Mouse (Mus musculus): ENCODE data around the gene Padi6.

Gene Padi6

DNA sequence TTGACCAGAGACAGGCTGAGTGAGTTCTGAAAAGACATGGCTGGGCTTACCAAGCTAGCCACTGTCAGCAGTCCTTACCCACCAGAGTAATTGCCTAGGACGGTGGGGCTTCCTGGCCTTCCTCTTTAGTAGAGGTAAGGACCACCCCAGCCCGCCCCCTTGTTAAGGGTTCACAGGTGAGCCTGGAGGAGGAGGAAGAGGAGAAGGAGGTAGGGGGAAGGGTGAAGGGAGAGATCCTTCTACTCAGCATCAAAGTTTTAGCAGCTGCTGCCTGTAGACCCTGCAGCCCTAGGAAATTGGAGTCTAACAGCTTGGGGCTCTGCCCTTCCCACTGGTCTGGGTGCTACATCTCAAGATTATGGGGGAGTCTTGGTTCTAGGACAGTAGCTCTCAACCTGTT lies at the start of gene Padi6:
Gene Padi6, minus strand, starts transcription at position 101 of the 400 bp plus-strand sequence.
- no peak for DNase-seq (ENCODE audit: low read depth, low spot score)

DNA sequence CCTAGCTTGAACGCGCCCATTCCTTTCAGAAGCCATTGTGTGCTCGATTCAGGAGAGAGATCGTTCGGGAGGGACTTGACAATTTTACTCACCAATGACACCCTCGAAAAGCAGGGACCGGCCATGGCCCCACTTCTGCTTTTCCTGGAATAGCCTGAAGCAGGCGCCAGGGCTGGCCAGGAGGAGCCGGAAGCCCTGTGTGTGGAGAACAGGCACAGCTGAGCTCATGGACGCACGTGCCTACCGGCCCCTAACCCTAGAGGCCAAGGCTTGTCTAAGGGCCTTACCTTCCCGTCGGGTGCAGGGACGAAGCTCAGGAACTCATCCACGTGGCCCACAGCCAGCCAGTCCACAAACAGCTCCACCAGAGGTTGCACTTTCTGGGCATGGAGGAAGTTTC lies 48.6 kb upstream of the Padi6 start:
- no peak for DNase-seq (ENCODE audit: low read depth, low spot score)

DNA sequence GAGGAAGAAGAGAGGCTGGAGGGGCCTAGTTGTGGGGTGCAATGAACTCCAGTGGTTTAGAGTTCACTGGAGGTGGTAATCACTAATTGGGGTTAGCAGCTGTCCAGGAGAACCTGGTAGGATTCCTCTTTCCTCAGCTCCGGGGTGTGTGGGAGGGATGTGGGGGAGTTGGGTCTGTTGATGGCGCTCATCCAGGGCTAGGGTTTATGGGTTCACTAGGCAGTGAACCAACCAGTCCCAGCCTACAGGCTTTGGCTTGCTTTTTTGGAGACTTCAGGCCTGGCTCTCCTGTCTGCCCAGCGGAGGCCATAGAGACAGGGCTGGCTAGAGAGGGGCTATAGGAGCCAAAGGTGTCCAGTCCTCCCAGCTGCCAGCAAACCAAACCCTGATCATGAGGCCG lies 47.5 kb upstream of the Padi6 start:
- DNase-seq (ENCODE audit: low read depth, low spot score): no peak

DNA sequence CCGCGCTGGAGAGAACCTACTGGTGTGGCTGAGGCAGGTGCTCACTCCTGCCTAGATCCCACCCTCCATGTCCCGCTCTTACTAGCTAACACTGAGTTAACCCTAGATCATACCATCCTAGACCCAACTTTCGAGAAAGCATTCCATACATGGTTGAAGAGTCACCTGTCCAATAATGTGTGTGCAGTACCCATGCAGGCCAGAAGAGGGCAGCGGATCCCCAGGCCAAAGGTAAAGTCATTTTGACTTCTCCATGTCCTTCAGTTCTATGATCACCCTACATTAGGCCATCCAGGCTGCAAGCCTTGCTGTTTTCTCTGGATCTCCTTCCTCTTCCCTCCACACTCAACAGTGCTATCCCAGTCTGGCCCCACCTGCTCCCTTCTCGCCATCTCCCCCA lies 46.5 kb upstream of the Padi6 start:
- peak; percentile 34 for DNase-seq (ENCODE audit: low read depth, low spot score)

DNA sequence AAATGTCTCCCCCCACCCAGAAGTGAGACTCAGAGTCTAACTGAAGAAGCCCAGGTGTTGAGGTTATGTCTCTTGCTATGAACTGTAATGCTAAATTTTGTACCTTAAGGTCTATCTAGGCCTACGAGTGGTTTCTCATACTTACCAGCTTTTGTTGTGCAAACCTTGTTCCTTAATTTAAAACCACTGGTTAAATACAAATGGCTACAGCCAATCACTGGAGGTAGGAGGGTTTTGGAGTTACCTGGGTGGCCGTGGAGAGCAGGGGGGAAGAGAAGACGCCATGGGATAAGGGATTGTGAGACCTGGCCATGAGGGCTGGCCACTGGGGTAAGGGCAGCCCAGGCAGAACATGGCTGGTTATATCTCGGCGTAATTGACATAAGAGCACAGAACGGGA lies 45.8 kb upstream of the Padi6 start:
- DNase-seq (ENCODE audit: low read depth, low spot score): no peak

DNA sequence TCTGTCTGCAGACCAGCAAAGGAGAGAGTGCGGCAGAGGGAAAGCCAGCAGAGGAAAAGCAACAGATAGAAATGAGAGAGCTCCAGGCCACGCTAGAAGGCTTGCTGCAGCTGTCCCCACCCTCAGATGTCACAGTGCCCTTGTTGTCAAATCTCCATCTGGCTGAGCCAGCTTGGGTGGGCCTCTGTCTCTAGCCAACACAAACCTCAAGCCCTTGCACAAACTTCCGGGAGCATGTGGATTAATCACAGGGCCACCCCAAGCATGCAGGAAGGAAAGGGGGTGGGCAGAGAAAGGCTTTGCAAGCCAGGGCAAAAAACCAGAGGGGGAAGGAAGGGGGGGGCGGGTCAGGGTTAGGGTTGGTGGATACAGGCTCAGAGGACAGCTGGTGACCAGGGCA lies 45.0 kb upstream of the Padi6 start:
- DNase-seq (ENCODE audit: low read depth, low spot score): peak; percentile 68

DNA sequence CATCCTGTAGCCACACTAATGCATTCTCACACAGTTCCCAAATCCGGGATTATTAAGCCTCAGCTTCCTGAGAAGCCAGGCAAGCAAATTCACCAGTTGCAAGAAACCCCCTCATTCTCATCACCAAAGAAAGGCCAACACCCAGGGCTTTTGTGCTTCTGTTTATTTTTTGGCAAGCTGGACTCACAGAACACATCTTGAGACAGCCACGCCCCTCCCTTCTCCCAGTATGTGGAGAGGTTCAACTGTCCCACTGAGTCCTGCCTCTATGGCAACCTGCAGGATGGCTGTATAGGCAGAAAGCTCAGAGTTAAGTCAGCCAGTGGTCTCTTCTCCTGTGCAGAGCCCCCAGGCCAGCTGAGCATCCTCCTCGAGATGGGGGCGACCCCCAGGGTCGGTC lies 42.8 kb upstream of the Padi6 start:
- no peak for DNase-seq (ENCODE audit: low read depth, low spot score)

DNA sequence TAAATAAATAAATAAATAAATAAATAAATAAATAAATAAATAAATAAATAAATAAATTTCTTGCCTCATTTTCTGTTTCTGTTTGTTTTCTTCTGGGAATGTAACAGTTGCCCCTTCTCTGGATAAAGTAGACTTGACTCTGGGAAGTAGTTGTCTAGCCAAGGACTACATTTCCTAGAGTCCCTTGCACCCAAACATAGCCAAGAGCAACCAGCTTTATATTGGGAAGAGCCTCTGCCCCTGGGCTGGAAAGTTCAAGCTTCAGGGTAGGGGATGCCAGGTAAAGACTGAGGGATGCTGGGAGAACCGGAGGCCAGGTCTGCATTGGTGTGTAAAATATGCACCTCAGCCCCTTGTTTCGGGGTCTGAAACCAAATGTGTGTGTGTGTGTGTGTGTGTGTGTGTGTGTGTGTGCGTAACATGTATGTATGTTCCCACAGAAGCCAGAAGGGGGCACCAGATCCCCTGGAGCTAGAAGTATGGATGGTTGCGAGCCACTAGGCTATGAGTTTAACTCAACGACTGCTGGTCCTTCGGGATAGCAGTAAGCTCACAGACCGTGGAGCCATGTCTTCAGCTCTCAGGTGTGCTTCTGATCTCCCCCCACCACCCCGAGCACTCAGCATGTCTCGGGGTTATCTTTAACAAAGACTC lies 42.0 kb upstream of the Padi6 start:
- DNase-seq (ENCODE audit: low read depth, low spot score): no peak

DNA sequence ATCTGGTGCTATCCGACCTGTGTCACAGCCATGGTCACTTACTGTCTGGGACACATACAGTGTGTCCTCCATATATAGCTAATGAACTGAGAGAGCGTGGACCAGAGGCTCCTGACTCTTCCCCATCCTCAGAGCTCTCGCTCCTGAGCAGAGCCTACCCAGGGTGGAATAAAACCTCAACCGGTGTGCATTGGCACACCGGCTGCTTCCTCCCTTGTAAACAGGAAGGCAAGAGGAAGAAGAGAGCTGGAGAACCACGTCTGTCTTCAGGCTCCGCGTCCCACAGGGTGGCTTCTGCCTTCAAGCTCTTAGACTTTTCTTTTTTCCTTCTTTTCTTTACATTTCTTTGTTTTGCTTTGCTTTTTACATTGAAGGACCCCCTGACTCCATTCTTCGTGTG lies 40.4 kb upstream of the Padi6 start:
- DNase-seq (ENCODE audit: low read depth, low spot score): no peak

DNA sequence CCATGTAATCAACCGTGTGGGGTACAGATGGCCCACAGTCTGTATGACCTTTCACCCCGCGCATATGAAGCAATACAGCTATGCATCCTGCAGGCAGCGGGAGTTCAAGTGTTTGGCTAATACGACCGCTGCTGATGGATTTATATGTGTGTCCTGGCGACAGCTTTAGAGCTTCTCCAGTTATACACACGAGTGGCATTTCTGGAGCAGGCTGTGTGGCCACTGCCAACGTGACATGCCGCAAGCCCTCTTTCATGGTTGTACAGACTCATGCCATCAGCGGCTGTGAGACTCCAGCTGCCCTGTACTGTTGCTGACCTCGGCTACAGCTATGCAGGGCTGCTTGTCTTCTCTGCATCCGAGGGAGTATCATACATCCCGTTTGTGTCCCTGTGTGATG lies 38.1 kb upstream of the Padi6 start:
- DNase-seq (ENCODE audit: low read depth, low spot score): peak; percentile 72

DNA sequence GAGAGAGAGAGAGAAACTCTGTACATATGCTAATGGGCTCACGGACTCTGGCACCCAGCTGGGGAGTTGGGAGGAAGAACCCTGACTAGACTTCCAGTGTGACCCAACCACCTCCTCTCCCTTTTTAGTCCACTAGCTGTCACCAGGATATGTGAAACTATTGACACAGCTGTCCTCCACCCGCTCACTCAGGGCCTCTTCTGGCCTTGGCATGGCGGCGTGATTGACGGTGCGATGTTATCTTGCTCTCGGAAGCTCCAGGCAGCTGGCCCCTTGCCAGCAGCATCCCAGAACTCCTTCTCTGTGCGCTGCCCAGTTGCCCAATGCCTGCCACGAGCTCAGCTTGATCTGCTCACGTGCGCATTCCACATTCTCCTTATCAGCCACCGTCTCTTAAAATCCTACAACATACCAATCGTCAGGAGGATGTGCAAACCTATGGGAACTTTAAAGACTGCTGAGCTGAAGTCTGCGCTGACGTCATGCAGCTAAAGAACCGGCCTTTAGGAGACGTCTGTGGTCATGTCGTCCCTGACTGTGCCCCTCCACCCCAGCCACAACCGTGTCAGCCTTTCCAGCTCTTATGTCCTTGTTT lies 37.5 kb upstream of the Padi6 start:
- DNase-seq (ENCODE audit: low read depth, low spot score): peak; percentile 77

DNA sequence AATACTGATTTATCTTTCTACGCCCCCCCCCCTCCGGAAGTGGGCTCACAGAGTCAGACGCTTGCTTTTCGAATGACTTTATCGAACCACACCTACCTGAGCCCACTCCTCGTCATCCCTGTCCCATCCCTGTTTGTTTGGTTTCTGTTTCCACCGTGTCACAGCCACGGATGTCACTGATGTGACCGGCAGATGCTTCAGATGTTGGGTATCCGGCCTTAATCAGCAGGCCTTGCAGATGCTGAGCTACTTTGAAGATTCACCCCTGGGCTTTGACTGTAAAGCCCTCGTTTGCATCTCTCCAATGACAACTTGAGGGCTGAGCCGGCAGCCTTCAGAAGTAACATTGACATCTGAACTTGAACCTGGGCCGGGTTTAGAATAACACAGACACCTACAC lies 34.2 kb upstream of the Padi6 start:
- no peak for DNase-seq (ENCODE audit: low read depth, low spot score)

DNA sequence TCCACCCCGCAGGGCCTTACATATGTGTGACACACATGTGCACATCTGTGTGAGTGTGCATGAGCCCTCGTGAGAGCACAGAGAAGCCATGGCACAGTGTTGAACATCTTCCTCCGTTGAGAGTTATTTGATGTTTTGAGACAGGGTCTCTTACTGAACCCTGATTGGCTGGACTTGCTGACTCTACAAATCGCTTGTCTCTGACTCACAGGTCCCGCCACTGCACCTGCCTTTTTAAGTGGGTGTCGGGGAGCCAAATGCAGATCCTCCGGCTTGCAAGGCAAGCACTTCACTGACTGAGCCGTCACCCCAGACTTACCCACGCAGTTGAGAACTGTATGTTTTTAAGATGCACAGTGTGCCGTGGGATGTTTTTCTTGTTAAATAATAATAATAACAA lies 33.4 kb upstream of the Padi6 start:
- no peak for DNase-seq (ENCODE audit: low read depth, low spot score)

DNA sequence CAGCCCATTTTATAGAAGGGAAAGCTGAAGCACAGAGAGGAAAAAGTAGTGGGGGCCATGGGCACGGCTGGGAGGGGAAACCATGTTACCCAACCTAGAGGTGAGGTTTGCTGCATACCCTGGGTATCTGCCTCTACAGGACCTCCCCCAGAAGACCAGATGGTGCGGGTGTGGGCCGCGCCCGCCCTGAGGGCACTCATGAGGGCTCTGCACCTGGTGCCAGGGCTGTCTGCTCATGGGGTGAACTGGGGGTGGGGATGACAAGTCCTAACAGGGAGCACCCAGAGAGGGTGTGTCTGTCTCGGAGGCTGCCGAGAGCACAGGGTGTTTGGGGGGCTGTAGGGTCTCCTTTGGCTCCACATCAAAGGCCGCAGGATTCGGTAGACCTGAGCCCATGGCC lies 32.5 kb upstream of the Padi6 start:
- no peak for DNase-seq (ENCODE audit: low read depth, low spot score)

DNA sequence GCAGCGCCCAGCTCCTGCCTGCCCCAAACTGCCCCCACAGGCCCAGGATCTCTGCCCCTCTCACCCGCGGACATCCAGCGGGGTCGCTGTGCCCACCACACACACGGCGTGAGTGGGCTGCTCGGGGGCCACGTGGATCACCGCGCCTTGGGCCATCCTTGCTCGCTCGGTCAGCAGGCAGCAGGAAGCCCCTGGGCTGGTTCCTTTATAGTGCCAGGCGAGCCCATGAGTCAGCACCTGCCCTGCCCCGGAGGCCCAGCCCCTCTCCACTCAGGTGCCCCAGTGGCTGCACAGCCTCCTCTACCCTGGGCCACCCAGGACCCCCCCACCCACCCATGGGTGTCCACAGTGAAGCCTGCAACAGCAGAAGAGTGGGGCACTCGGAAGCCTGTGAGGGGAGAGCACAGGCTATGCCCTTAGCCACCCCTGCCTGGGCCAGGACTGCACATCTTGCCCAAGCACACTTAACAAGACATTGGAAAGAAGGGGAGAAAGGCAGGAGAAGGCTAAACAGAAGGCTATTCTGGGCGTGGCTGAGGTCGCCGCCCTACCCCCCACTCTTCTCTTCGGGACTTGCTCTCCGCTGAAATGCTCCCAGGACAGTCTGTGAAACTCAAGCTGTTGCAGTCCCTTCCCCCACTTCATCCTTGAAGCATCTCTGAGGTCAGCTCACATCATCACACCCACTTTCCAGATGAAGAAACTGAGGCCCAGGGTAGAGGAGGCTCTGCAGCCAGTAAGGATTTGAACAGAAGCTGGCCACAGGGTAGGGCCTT lies 31.8 kb upstream of the Padi6 start, which contains the start of gene Padi4:
Gene Padi4, minus strand, starts transcription at position 212 of the 776 bp plus-strand sequence.
- DNase-seq (ENCODE audit: low read depth, low spot score): no peak

DNA sequence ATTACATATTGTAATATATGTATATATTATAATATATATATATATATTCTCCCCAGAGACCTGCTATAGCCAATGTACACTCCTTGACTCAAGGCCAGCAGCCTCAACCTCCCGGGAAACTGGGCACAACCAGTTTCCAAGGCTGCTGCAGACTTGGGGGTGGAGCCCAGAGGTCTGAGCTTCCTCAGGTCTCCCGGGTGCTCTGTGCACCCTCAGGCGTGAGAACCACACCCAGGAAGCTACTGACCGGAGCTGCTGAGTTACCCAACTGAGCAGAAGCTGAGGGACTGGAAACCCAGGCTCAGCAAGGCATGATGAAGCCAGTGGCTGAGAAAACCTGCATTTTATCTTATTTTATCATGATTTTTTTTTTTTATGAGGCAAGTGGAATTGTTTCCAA lies 28.6 kb upstream of the Padi6 start:
- peak; percentile 30 for DNase-seq (ENCODE audit: low read depth, low spot score)

DNA sequence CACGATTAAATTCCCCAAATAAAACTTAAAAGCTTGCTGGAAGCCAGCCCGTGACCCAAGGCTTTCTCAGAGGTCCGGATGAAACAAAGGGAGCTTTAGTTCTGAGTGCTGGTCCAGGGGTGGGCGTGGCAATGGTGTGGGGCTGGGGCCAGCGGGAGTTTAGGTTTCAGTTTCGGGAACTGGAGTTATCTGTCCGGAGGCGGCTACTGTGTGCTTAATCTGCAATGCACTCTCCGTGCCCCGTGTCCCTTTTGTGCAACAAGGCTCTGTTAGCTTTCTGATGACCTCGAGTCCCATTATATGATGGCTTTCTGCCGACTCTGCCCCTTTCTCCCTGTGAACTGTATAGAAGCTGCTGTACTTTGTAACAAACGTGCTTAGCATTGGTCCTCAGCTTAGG lies 28.0 kb upstream of the Padi6 start:
- peak; percentile 21 for DNase-seq (ENCODE audit: low read depth, low spot score)

DNA sequence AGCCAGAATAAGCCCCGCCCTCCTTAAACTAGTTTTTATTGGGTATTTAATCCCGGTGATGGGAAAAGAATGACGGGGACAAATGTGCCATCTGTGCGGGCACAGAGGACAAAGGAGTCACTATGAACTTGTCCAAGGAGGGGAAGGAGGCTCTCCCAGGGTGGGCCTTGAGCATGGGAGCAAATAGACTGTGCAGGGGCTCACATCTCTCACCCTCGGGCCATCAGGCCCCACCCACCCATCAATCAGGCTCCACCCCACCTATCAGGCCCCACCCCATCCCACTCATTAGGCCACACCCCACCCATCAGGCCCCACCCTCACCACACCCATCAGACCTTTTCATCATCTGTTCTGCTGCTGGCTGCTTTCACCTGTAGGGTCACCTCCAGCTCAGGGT lies 26.5 kb upstream of the Padi6 start:
- no peak for DNase-seq (ENCODE audit: low read depth, low spot score)

DNA sequence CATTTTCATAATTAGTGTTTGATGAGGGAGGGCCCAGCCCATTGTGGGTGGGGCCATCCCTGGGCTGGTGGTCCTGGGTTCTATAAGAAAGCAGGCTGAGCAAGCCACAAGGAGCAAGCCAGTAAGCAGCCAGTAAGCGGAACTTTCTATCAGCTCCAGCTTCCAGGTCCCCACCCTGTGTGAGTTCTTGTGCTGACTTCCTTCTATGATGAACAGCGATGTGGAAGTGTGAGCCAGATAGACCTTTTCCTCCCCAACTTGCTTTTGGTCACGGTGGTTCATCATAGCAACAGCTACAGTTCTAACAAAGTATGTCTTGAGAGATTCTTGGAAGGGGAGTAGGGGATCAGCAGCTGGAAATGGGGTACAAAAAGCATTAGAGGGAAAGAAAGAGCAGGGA lies 23.5 kb upstream of the Padi6 start:
- DNase-seq (ENCODE audit: low read depth, low spot score): no peak

DNA sequence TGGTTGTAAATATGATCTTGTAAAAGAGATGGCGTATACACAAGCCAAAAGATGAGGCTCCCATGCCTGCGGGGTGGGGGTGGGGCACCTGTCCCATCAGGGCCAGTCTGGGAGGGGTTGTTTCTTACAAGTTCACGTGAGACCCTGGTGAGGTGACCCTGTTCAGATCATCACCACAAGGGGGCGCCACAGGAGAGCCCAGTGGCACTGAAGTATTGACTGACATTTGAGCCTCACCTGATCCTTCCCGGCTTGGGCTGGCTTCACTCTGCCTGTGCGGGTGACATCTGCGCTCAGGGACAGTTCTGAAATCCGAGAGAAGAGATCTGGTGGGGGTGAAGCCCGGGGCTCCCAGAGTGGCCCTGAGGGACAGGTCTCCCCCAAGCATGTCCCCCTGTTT lies 20.7 kb upstream of the Padi6 start:
- DNase-seq (ENCODE audit: low read depth, low spot score): peak; percentile 77

DNA sequence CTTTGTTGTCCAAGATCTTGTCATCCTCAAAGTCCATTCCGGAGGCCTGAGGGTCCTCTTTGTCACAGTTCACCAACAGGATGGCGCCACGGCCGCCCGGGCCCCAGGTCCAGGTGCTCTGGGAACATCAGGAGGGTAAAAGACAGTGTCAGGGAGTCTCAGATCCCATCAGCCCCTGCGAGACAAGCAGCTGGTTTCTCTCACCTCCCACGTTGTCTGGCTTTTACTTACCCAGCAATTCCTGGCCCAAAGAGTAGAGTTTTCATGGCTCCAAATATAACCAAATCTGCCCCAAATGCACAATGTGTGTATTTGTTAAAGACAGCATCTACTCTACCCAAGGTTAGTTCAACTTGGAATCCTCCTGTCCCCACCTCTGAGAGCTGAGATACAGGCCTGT lies 19.2 kb upstream of the Padi6 start:
- no peak for DNase-seq (ENCODE audit: low read depth, low spot score)

DNA sequence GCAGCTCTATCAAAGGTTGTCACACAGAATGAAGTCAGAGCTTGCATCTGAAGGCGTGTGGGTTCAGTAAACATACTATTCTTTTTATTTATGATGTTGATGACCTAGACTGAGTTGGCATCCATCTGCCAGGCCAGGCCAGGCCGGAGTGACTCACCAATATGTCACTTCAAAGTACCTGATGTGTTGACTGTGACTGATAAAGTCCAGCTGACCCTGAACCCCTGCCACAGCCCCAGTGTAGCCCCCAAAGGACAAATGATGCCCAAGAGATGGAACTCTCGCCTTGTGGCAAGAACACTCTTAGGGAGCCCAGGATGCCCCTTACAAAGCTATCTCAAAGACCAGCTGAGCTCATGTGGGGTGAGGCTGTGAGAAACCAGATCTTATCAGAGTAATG lies 13.4 kb upstream of the Padi6 start:
- DNase-seq (ENCODE audit: low read depth, low spot score): no peak

DNA sequence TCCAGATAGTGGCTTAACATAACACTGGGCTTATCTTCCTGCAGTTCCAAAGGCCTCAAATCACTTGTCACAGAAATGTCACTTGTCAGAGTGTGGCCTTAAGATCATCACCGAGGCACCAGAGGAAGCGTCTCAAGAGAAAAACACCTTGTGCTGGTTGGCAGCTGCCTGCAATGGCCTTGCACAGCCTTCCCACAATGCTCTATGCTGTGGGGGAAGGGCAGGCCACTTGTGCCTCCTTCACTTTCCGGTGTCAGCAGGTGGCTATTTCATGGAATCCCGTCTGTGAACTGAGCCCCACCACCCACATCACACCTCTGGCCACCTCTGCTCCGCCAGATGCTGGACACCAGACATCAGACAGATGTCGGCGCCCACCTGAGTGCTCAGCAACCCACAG lies 10.9 kb upstream of the Padi6 start:
- DNase-seq (ENCODE audit: low read depth, low spot score): no peak

All from skeletal muscle tissue, adult 2 months (tissue).